In the genomic region with DNA sequence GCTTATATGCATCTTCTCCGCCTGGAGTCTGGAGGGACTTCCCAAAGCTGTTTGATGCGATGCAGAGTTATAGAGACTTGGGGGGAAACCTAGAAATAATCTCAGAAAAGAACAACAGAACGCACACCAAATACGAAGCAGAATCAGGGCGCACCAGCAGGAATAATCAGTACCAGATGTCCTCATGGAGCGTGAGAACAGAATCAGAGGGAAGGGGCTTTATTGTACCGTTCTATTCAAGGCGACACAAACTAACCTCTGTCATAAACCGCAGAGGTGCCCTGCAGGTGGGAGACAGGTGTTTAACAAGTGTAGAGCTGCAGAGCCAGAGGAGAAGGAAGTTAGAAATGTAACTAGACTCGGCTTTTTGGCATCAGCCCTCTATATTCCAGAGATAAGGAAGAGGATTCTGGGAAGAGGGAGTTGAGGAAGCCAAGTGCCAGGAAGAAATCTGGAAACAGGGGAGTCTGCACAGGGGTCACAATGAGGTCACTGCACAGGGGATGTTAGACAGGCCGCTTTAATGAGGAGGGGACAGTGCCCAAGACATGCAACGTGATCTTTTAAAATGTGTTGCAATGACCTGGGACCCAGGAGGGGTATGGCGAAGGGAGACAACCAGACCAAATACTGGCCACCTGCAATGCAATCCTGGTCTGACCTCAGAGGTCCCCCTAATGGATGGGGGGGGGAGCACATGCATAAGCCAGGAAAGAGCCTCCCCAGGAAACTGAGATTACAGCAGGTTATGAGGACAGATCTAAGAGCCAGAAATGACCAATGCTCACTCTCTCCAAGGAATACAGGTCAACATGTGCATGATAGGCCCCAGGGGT, we compare ENCODE assay signal across 18 mouse cellular contexts.
DNase-seq lines count a peak whose midpoint lies in the region; ATAC-seq lines count a peak whose summit lies in the region.
"Had no signal": no experiment of that assay in that cellular context is flagged by ENCODE, and none has a peak within 500 bp of the region (broad histone marks: within the 10 kb centered on the region; RNA-seq: fewer than 3 reads in every experiment).

No protein-coding gene starts in this region.

- peak; percentile 19 for DNase-seq in ovary, postnatal 10 days (ENCODE audit: low spot score)
- no peak for DNase-seq in ovary, postnatal 36 days (ENCODE audit: low spot score)
- DNase-seq in gastrocnemius, adult 8-10 months (ENCODE audit: low spot score in 2 of 2), result peak; percentile 43 to 57
- peak; percentile 63 for DNase-seq in skeletal muscle tissue, adult 2 months (ENCODE audit: low read depth, low spot score)
- no peak for DNase-seq in layer of hippocampus, adult 11-12 months (ENCODE audit: low spot score)
- DNase-seq in hindbrain, embryonic 10.5 days (ENCODE audit: low spot score), result no peak
- DNase-seq: cerebellum, adult 11-12 months; kidney, postnatal 25 days; lung, postnatal 14 days; thymus, postnatal 25 days had no signal

- no peak overlapping the region for H3K4me3 ChIP-seq in heart, embryonic 15.5 days
- H3K4me3 ChIP-seq in hindbrain, embryonic 10.5 days, result no peak overlapping the region
- H3K4me3 ChIP-seq: erythroblast, embryonic 14.5 days; hindbrain, embryonic 12.5 days; midbrain, embryonic 10.5 days; myocyte had no signal

- peak overlapping the region; percentile 9; the same call in 1 of the 2 replicates for H3K27ac ChIP-seq in heart, embryonic 15.5 days
- H3K27ac ChIP-seq in hindbrain, embryonic 10.5 days, result no peak overlapping the region
- H3K27ac ChIP-seq: hindbrain, embryonic 12.5 days; midbrain, embryonic 10.5 days had no signal

- peaks cover 11% of the 10 kb centered on the region for H3K4me1 ChIP-seq in heart, embryonic 15.5 days (replicated peaks)
- H3K4me1 ChIP-seq in hindbrain, embryonic 10.5 days (replicated peaks), result peaks cover 7% of the 10 kb centered on the region; the same call in 1 of the 2 replicates
- H3K4me1 ChIP-seq: midbrain, embryonic 10.5 days had no signal

- H3K4me2 ChIP-seq in heart, embryonic 15.5 days, result no peak overlapping the region
- H3K4me2 ChIP-seq: hindbrain, embryonic 12.5 days had no signal

- H3K27me3 ChIP-seq in heart, embryonic 15.5 days, result no peaks in the 10 kb centered on the region
- H3K27me3 ChIP-seq in hindbrain, embryonic 10.5 days (ENCODE audit: insufficient read depth, poor library complexity, severe bottlenecking), result no peaks in the 10 kb centered on the region
- H3K27me3 ChIP-seq: CH12.LX; hindbrain, embryonic 12.5 days had no signal

- no peaks in the 10 kb centered on the region for H3K36me3 ChIP-seq in heart, embryonic 15.5 days
- H3K36me3 ChIP-seq in hindbrain, embryonic 10.5 days, result no peaks in the 10 kb centered on the region
- H3K36me3 ChIP-seq: hindbrain, embryonic 12.5 days; midbrain, embryonic 10.5 days had no signal

- WGBS in heart, embryonic 15.5 days, result 65% methylated on average over 13 of the region's 13 CpGs
- 73% methylated on average over 13 of the region's 13 CpGs for WGBS in hindbrain, embryonic 10.5 days

- no peaks in the 10 kb centered on the region for H3K9me3 ChIP-seq in heart, embryonic 15.5 days (replicated peaks)
- no peaks in the 10 kb centered on the region for H3K9me3 ChIP-seq in hindbrain, embryonic 10.5 days
- H3K9me3 ChIP-seq: hindbrain, embryonic 12.5 days; midbrain, embryonic 10.5 days had no signal

- no peak for ATAC-seq in heart, embryonic 15.5 days (replicated peaks; ENCODE audit: insufficient number of reproducible peaks, insufficient read depth, low FRiP score, low read depth)
- no peak for ATAC-seq in CD4-positive, CD25-positive, alpha-beta regulatory T cell, adult 4 months
- ATAC-seq: intestine, embryonic 16.5 days had no signal

- no peak overlapping the region for H3K9ac ChIP-seq in heart, embryonic 15.5 days
- H3K9ac ChIP-seq: hindbrain, embryonic 12.5 days had no signal

Comparison
In these comparisons a context has a peak if more than half of its experiments do, and no peak if none do; other contexts are left out.
1. DNase-seq: peak in ovary, postnatal 10 days (single experiment), gastrocnemius, adult 8-10 months (2 of 2) and skeletal muscle tissue, adult 2 months (single experiment); none in ovary, postnatal 36 days (single experiment), layer of hippocampus, adult 11-12 months (single experiment) and hindbrain, embryonic 10.5 days (single experiment).